Mouse (Mus musculus): ENCODE measurements around the gene Ppp1r16b. TPM values are rescaled to one million over a fixed set of nuclear protein-coding genes. Genes with fewer than 3 reads are reported as not detected.
"Not testable (repeated sequence)": the region's sequence is repeated elsewhere in the genome, so short reads cannot be mapped to it uniquely, and the experiment has no call there.

Ppp1r16b gene
- total RNA-seq, 2 experiments from 2014 or later = 13.8 to 14.2 TPM

DNA sequence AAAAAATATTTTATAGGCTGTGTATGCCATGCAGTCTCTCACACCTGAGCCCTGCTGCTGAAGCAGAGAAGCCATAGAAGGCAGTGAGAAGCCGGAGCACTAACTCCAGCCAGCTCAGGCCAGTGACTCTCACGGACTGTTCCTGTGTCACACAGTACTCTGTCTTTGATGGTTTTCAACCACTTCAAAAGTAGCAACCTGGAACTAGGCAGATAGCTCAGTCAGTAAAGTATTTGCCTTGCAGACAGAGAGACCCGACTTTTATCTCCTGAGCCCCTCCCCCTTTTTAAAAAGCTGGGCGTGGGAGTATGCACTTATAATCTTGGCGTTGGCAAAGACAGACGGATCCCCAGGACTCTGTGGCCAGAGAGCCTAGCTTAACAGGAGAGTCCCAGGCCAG is 58.6 kb downstream of the Ppp1r16b start:
- DNase-seq = no peak

DNA sequence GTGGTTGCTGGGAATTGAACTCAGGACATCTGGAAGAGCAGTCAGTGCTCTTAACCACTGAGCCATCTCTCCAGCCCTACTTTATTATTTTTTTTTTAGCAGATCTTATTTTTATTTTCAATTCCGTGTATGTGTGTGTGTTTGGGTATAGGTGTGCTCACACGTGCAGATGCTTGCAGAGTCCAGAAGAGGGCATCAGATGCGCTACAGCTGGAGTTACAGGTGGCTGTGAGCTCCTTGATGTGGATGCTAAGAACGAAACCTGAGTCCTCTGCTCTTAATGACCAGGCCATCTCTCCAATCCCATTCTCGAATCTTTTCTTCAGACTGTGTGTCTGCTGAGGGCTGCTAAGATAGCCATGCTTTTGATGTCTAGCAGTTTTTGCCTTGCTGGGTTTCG is 61.1 kb downstream of the Ppp1r16b start:
- DNase-seq = no peak

DNA sequence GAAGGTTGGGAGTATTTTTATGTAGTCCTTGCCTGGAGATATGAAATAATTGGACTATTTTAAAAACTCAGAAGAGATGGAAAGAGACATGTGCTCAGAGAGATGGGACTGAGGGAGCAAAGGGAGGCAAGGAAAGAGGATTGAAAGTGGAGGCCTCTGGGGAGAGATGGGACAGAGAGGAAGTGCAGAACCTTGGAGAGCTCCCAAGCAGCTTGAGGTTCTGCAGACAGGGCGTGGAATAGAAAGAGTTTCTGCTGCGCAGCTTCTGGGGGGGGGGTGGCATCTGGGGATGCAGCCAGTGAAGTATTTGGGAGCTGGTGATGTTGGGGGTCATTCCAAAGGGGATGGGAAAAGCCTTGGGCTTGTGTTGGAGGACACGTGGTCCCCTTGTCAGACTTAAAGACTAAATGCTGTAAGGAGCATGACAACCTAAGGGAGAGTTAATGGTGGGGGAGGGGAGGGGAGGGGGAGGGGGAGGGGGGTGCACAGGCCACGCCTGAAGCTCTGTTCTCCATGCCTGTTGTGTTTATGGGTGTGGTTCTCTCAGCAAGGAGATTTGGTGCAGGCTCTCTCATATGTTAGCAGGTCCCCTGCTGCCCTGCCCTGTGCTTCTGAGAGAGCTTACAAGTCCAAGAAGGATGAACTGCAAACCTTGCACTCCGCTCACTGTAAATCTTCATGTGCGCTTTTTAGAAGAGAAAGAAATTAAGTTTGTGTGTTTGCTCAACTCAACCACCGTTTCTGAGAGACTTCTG is 63.0 kb downstream of the Ppp1r16b start:
- peak; percentile 49 for DNase-seq

DNA sequence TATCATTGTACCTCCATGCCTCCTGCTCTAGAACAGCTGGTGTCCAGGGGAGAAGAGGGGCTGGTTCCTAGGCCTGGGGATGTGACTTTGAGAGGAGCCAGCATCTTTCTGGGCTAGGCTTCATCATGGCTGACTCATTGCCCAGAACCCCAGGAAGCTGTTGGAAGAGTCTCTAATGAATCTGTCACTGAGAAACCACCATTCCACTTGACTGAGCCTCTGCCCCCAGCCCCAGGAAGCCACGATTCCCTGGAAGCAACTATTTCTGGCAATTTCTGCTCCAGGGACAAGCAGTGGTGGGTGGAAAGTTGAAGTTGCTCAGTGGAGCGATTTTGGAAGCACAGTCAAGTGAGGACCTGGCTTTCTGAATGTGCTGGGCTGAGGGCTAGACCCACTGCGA is 65.7 kb downstream of the Ppp1r16b start:
- DNase-seq = no peak

DNA sequence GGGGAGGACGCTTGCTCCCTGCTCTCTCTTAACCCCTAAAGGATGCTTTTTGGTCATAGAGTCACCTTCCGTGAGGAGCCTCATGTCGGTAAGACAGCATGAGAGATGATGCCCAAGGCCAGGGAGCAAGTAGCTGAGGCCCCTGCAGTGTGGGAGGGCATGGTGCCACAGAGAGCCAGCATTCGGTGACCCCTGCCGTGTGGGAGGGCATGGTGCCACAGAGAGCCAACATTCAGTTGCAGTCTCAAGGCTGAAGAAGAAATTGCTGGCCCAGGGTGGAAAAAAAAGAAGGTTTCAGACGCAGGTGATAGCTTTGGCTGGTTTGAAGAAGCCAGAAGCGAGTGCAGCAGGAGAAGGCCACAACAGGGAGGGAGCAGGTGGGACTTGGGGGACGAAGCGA is 67.3 kb downstream of the Ppp1r16b start:
- DNase-seq = no peak

DNA sequence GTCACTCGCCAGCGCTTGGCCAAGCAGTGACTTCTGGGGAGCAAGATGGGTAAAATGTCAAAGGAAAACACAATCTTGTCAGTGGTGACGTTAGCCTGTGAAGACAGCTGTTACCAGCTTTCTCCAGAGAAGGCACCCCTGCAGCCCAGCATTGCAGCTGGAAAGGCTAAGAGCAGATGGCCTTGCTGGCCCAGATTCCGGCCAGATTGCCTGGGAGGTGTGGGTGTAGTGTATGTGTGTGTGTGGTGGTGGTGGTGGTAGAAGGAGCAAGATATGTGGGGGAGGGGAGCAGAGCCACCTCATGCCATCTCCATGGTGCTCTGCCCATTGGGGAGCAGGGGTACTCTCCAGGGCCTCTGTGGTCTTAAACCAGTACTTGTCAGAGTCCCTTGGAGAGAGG is 67.9 kb downstream of the Ppp1r16b start:
- DNase-seq = no peak

DNA sequence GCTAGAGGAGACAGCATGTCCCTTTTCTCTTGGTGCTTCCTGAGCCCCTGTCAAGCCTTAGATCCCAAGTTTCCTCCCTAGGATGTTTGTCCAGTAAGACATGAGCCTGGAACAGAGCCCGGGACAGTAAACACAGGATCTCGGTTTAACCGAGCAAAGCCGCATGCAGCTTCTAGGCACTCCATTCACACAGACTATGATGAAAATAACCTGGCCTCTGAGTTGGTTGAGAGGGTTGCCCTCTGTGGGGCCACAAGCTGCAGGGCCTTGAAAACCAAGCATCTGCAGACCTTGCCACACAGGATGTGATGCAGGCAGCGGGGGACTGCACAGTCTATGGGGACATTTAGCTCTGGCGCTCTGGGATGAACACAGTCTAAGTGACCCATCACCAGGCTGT is 68.7 kb downstream of the Ppp1r16b start:
- DNase-seq = peak; percentile 15

DNA sequence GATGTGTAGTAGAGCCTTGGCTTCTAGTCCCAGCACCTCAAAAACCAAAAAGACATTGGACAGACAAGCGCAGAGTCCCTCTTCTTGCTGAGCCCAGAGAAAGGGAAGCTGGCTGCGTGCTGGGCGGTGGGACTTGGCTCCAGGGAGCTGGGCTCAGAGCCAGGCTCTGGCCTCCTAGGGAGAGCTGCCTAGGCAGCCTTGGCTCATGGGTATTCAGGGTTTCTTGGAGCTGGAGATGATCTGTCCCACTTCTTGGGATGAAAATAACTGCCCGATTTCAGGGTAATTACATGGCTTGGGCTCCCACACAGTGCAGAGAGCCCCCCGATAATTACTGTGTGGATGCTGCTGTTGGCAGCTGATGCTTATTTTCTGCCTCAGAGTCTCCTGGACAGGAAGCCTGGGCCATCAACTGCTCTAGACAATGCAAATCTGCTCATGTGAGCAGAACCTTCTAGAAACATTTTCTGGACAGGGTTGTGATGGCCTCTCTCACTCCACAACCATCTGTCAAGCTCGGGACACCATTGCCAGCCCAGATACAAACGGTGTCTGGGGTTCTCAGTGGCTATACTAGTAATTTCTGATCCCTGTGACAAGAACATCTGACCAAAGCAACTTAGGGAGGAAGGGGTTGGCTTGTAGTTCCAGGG is 69.4 kb downstream of the Ppp1r16b start:
- DNase-seq = peak; percentile 59

DNA sequence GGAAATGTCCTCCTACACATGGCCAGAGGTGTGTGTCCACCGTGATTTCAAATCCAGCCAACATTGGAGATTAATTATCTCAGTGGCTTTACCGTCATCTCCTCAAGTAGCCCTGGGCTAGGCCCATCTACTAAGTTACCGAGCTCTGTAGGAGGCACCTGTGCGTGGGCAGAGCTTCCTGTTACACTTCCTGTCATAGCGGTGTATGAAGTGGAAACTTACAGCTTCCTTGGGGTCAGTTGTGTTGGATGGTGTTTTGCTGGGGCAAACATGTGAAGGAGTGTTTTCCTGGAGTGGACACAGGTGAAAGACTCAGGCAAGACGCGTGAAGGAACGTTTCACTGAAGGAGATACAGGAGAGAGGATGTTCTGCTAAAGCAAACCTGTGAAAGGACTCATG is 70.1 kb downstream of the Ppp1r16b start:
- no peak for DNase-seq

DNA sequence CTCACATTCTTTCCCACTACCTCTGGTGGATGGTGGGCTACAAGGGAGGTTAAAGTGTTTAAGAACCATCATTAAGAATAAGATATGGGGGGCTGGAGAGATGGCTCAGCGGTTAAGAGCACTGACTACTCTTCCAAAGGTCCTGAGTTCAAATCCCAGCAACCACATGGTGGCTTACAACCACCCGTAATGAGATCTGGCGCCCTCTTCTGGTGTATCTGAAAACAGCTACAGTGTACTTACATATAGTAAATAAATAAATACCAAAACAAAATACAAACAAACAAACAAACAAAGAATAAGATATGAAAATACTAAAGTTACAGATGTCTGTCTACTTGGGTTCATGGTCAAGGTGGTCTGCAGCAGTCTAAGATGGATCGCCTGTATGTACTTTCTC is 71.0 kb downstream of the Ppp1r16b start:
- not testable (repeated sequence) for DNase-seq

DNA sequence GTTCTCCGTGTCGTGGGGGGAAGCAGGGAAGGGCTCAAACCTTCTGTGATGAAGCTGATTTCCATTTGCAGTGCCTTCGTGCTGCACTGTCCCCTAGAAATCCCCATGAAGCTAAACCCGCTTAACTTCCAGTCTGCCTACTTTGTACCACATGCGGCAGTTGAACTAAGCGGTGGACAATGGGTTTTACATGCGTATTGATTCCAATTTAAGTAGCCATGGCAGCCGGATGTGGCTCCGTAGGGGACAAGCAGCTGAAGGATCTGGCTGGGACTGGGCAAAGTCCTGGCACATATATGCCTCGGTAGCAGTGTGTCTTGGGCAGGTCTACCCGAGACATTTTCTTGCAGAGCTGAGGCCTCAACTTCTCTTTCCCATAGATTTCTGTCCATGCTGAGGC is 73.4 kb downstream of the Ppp1r16b start:
- no peak for DNase-seq

DNA sequence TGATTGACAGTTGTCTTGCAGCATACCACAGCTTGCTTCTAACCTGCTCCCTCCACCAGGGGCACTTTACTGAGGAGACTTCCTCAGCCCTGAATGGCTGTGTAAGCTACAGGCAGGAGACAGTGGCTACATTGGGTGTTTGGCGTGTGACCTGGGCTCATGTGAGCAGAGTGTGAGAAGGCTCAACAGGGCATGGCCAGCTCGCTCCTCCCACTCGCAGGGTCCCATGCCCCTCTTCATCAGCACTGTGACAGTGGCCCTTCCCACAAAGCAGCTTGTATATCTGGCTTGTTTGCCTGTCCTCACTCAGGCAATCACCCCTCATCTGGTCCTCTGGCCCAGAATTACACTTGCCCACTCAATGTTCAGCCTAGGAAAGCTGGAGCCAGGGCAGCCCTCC is 73.9 kb downstream of the Ppp1r16b start:
- DNase-seq = no peak

DNA sequence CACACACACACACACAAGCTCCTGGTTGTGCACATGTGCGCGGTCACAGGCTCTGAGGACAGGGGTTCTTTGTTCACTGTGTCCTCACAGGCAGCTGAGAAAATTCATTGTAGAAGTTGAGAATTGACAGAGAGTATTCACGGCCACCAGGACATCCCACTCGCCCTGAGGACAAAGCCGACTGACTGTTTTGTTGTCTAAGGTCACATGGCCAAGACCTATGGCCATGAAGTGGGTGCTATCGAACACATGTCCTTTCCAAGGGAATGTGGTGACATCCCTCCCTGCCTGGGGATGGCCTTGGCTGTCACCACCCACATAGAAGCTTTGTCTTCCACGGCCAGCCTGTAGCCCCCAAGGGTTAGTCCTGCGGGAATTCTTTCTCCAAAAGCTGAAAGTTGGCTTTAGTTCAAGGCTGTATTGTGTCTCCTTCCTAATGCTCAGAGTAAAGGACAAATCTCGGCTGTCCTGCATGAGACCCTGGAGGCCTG is 75.9 kb downstream of the Ppp1r16b start:
- no peak for DNase-seq

DNA sequence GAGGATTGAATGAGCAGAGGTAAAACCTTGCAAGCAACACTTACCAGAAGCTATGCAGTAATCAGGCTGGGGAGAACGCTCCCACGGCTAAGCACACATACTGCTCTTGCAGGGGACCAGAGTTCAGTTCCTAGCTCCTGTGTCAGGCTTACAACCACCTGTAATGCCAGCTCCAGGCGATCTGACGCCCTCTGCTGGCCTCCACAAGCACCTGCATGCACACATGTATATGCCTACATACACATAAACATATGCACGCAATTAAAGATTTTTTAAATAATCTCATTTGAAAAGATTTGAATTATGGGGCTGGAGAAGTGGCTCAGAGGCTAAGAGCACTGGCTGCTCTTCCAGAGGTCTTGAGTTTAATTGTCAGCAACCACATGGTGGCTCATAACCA is 77.2 kb downstream of the Ppp1r16b start:
- no peak for DNase-seq

DNA sequence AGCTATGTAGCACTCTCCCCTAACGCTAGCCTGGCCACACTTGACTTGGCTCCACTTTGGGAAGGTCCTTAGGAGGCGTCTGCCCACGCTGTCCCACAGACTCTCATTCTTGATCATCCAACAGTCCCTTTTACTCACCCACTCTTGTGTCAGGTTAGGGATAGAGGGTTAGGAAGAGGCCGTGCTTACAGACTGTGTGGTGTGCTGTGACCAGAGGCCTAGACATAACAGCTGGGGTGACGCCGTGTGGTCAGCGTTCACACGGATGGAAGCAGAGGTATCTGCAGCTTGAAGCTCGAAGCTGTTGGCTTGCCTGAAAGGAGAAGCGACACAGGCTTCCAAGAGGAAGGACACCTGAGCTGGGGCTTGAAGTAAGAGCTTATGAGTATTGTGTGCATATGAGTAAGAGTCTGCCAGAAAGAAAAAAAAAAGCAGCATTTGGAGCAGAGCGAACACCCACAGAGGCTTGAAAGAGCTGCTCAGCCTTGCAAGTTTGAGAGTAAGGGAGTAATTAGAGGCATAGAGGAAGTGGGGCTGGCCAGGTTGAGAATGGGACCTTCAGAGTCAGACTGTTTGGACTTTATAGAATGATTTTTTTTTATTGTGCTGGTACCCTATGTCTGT is 78.4 kb downstream of the Ppp1r16b start:
- DNase-seq = no peak

DNA sequence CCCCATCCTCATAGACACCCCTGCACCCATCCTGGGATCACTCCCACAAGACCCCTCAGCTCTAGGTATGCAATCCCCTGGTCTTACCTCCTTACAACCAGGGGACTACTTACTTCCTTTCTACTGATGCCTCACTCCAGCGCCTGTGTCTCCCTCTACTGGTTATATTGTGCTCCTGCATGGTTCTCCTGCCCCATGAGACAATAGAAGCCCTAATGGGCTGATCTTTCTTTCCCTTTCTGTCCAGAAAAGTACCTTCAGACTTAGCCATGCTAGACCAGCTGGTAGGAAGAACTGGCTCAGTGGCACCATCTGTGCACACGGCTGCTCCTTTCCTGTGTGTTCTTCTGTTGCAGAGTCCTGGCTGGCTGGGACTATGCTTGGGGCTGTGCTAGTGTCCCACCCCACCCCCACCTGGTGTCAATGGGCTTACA is 79.9 kb downstream of the Ppp1r16b start:
- DNase-seq = peak; percentile 55

DNA sequence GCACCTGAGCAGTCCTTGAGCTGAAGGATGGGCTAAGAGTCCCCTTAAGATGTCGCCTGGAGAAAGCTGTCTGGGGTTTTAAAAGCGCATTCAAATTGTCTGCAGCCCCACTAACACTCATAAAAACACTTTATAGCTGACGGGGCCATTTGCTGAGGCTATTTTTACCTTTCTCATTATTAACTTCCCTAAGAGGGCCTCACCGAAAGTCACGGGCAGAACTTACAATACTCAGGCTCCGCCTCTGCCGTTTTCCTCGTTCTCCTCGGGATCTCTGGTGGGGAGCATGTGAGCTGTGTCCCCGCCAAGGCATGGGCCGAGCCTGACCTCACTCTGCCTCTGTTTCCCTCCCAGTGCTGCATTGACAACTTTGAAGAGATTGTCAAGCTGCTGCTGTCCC is 81.0 kb downstream of the Ppp1r16b start:
- DNase-seq = no peak

DNA sequence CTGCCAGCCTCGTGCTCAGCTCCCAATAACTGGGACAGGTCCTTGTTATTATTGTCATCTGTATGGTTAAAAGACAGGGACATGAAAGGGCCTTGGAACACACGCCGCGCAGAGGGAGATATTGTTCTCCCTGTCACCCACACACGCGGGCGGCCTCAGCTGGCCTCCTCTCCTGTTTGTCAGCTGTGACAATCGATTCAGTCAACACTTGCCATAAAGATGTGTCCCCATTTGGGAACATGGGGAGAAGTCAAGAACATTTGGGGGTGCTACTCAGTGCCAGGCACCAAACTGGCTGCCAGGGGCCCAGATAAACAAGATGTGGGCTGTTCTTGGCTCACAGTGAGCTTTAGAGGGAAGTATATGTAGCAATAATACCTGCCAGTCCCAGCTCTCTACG is 84.2 kb downstream of the Ppp1r16b start:
- DNase-seq = no peak

DNA sequence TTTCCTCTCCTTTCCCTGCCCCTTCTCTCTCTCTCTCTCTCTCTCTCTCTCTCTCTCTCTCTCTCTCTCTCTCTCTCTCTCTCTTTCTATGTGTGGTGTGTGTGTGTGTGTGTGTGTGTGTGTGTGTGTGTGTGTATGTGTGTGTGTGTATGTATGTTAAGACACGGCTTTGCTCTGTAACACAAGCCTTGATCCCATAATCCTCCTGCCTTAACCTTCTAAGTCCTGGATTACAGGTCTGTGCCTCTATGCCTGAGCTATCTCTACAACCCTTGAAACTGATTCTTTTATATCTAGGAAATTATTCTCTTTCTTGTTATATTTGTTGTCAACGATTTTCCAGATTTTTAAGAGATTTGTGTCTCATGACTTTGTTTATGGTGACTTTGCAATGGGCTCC is 95.0 kb downstream of the Ppp1r16b start:
- no peak for DNase-seq

DNA sequence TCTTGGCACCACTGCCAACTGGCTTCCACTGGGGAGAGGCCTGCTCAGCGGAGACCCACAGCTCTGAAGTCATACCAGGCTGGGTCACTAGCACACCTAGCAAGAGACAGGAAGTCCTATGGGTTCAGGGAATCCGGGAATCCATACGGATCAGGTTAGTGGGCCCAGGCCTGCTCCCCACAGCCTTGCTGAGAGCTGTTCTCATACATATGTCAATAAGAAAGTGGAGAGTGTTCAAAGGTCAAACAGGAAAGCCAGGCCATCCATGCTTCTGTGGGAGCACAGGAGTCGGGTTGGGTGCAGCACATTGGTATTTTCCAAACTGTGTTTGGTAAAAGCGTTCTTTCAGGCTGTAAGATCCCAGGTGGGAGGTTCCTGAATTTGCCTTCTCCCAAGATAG is 97.1 kb downstream of the Ppp1r16b start:
- no peak for DNase-seq

DNA sequence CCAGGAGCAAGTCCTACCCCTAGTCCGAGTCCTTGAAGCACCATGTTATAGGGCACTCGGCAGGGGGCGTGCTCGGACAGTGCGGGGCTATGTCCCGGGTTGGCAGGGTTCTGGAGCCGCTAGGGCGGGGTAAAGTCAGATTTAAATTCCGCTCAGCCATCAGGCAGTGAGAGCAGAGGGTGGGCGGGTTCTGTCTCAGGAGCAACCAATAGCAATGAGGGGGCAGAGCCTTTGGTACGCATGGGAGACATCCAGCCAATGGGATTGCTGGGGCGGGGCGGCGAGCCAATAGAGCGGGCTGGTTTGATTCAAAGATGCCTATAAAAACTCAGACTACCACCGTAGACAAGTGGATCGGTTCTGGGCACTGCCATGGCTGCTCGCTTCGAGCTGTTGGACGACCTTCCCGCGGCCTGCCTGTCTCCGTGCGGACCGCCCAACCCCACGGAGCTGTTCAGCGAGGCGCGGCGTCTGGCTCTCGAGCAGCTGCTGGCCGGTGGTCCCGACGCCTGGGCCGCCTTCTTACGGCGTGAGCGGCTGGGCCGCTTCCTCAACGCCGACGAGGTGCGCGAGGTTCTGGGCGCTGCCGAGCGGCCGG is 102.6 kb downstream of the Ppp1r16b start, which contains the start of gene Fam83d:
TSS of gene Fam83d (plus strand) at position 352 of the 598 bp plus-strand sequence.
- DNase-seq = peak; percentile 98

DNA sequence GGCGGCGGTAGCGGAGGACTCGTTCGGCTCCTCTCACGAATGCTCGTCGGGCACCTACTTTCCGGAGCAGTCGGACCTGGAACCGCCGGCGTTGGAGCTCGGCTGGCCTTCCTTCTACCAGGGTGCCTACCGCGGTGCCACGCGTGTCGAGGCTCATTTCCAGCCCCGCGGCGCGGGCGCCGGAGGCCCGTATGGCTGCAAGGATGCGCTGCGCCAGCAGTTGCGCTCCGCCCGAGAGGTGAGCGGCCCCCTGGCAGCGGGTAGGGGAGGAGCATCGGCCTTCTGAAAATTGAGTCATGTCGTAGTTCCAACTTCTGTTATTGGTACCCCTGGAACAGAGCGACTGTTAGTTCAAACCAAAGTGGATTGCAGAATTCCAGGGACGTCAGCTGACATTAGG is 103.2 kb downstream of the Ppp1r16b start:
- DNase-seq = peak; percentile 40

DNA sequence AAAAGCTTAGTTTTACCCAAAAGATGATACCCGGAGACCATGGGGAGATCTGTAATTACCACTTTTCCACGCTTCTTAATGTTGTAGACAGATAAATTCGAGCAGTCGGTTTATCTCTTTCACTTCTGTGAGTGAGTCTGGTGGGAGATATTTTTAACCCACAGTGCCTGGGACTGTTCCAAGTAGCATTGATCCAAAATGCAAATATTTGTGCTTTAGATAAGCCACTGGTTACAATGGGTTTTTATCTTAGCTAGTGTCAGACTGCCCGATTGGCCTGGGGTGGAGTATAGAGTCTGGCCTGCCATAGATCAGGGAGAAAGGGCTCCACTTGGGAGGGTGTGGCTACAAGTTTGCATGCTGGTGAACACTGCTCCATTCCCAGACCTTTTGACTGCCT is 103.6 kb downstream of the Ppp1r16b start:
- no peak for DNase-seq

Measured in heart, postnatal 4 days (tissue).